Mouse (Mus musculus) lung, embryonic 14.5 days (tissue): Measurements from ENCODE around the gene Cep135. TPM values are rescaled to one million over a fixed set of nuclear protein-coding genes. Genes with fewer than 3 reads are reported as not detected.

Source experiments
- ATAC-seq: fragments of 200-750 bp; cut with Nextera tagmentation; 2 replicates; pipeline ENCODE4 v1.8.0; 2017; ENCODE audit warnings: mild to moderate bottlenecking, moderate TSS enrichment, moderate library complexity; ENCODE audit not compliant: insufficient read depth
- DNase-seq: peaks from one replicate; pipeline ENCODE4 v3.0.0-alpha.2; 2015
- H3K27ac ChIP-seq: fragments of 300-500 bp; sonication (generic); 2 replicates; pipeline ENCODE4 v1.5.1; 2014; ENCODE audit warnings: low read depth, mild to moderate bottlenecking, moderate library complexity
- H3K27me3 ChIP-seq: fragments of 300-500 bp; sonication (generic); 2 replicates; pipeline ENCODE4 v1.6.1; 2014; ENCODE audit warnings: low read length, control low read depth; ENCODE audit not compliant: insufficient read depth
- H3K36me3 ChIP-seq: fragments of 300-500 bp; sonication (generic); 2 replicates; pipeline ENCODE4 v1.6.1; 2014; ENCODE audit warnings: control low read depth; ENCODE audit not compliant: insufficient read depth
- H3K4me1 ChIP-seq: fragments of 300-500 bp; sonication (generic); 2 replicates; pipeline ENCODE4 v1.6.1; 2014; ENCODE audit warnings: antibody characterized with exemption, control low read depth; ENCODE audit not compliant: insufficient read depth
- H3K4me2 ChIP-seq: fragments of 300-500 bp; sonication (generic); 2 replicates; pipeline ENCODE4 v1.6.1; 2014; ENCODE audit warnings: mild to moderate bottlenecking
- H3K4me3 ChIP-seq: fragments of 300-500 bp; sonication (generic); 2 replicates; pipeline ENCODE4 v1.5.1; 2014; ENCODE audit warnings: low read depth, low read length
- H3K9ac ChIP-seq: fragments of 300-500 bp; sonication (generic); 2 replicates; pipeline ENCODE4 v1.6.1; 2014
- H3K9me3 ChIP-seq: fragments of 300-500 bp; sonication (generic); 2 replicates; pipeline ENCODE4 v1.6.1; 2016; ENCODE audit warnings: low read depth, low read length, control low read depth
- CTCF ChIP-seq: IDR thresholded peaks from 2 replicates; pipeline ENCODE4 v1.5.1; 2016; ENCODE audit warnings: antibody characterized with exemption, low read depth
- whole genome bisulfite sequencing: fragments of 180-500 bp; shearing (Covaris S2); extraction: QIAGEN DNeasy Blood & Tissue Kit; methylation state at CpG from one replicate; pipeline ENCODE4 v1.1.7; 2014; 5-methylcytosine and 5-hydroxymethylcytosine counted together
- polyA plus RNA-seq: library from polyadenylated mRNA; unstranded; fragments of >200 nt; fragmentation: Nextera tagmentation; extraction: Ambion mirVana; gene quantifications from 2 replicates; pipeline ENCODE4 v1.2.1, GENCODE M21; 2014

Cep135 gene
- polyA plus RNA-seq, 1 experiment from 2014 or later = 9.6 TPM

DNA sequence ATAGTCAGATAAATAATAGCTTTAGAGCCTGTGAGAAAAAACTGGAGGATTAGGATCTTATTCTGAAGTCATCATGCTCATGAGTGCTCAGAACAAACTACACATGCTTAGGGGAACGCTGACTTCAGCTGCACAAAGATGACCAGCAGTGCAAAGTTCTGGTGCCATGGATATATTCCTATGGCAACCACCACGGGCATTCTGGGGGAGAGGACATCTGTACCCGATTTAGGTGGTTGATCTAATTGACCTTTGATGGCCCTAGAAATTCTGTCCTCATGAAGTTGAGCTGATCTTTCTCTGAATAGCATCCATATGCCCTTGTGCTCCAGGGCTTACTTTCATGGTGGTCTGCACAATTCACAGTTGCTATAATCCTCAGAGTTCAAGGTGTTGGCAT is 11.5 kb upstream of the Cep135 start:
- no peak for ATAC-seq
- no peak for DNase-seq
- 61% methylated on average over 3 of the region's 3 CpGs for WGBS
- Histone ChIP-seq H3K27me3 (no peaks in the 10 kb centered on the region), H3K27ac (no peak overlapping the region), H3K36me3 (no peaks in the 10 kb centered on the region), H3K9me3 (no peaks in the 10 kb centered on the region), H3K4me2 (no peak overlapping the region), H3K4me3 (no peak overlapping the region), H3K4me1 (no peaks in the 10 kb centered on the region), H3K9ac (no peak overlapping the region)
- no peak for TF ChIP-seq CTCF

- no peaks in the 10 kb centered on the region for H3K9me3 ChIP-seq
- no peak overlapping the region for H3K27ac ChIP-seq
- no peak for TF ChIP-seq CTCF
- ATAC-seq = no peak
- 78% methylated on average over 2 of the region's 2 CpGs for WGBS
- 0 out of 2 replicates have a peak, but pooled peaks cover 6% of the 10 kb centered on the region for H3K4me1 ChIP-seq
- H3K4me2 ChIP-seq = no peak overlapping the region
- no peaks in the 10 kb centered on the region for H3K27me3 ChIP-seq
- H3K9ac ChIP-seq = no peak overlapping the region
- no peak for DNase-seq
- no peaks in the 10 kb centered on the region for H3K36me3 ChIP-seq
- H3K4me3 ChIP-seq = no peak overlapping the region
Measured at GRCm38 (mm10) chr5:76585378-76585777, 3.1 kb upstream of the Cep135 start.

- peak overlapping the region; percentile 87 for H3K9ac ChIP-seq
- H3K9me3 ChIP-seq = no peaks in the 10 kb centered on the region
- DNase-seq (no peak), ATAC-seq (no peak)
- no peaks in the 10 kb centered on the region for H3K27me3 ChIP-seq
- H3K36me3 ChIP-seq = peaks cover 25% of the 10 kb centered on the region
- 0 out of 2 replicates have a peak, but pooled peaks cover 6% of the 10 kb centered on the region for H3K4me1 ChIP-seq
- peak overlapping the region; percentile 91 for H3K27ac ChIP-seq
- WGBS = 7% methylated on average over 7 of the region's 7 CpGs
- H3K4me2 ChIP-seq = peak overlapping the region; percentile 65
- peak overlapping the region; percentile 82 for H3K4me3 ChIP-seq
- no peak for TF ChIP-seq CTCF
Measured at GRCm38 (mm10) chr5:76589311-76589710, 813 bp downstream of the Cep135 start.

DNA sequence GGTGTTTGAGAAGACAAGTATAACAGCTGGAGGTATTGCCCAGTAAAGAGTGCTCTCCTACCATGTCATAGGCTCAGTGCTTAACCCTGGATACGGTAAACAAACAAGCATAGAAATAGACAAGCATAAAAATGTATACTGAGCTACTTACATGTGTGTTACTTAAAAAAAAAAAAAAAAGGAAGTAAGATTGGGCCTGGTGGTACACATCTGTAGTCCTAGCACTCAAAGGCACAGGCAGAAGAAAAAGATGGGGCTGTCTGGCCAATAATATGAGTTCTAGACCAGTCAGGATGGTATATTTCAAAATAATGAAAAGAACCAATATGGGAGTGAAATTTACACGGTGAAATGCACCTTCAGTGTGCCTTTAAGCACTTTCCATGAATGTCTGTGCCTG is 1.5 kb downstream of the Cep135 start:
- Histone ChIP-seq H3K36me3 (peaks cover 32% of the 10 kb centered on the region), H3K27ac (no peak overlapping the region), H3K9me3 (no peaks in the 10 kb centered on the region), H3K27me3 (no peaks in the 10 kb centered on the region), H3K4me2 (peak overlapping the region; percentile 65), H3K4me3 (no peak overlapping the region), H3K4me1 (0 out of 2 replicates have a peak, but pooled peaks cover 6% of the 10 kb centered on the region), H3K9ac (no peak overlapping the region)
- TF ChIP-seq CTCF = no peak
- 82% methylated on average over 2 of the region's 2 CpGs for WGBS
- no peak for ATAC-seq
- no peak for DNase-seq

GRCm38 (mm10) chr5:76591885-76592284 is 3.4 kb downstream of the Cep135 start:
- Histone ChIP-seq H3K27me3 (no peaks in the 10 kb centered on the region), H3K9ac (no peak overlapping the region), H3K4me1 (0 out of 2 replicates have a peak, but pooled peaks cover 6% of the 10 kb centered on the region), H3K27ac (no peak overlapping the region), H3K9me3 (no peaks in the 10 kb centered on the region), H3K4me3 (no peak overlapping the region), H3K36me3 (peaks cover 50% of the 10 kb centered on the region), H3K4me2 (no peak overlapping the region)
- DNase-seq (no peak), ATAC-seq (no peak)
- TF ChIP-seq CTCF = no peak; the same call in 1 of the 2 replicates
- WGBS = 60% methylated on average over 9 of the region's 9 CpGs

- Histone ChIP-seq H3K4me1 (no peaks in the 10 kb centered on the region), H3K4me3 (no peak overlapping the region), H3K27me3 (no peaks in the 10 kb centered on the region), H3K4me2 (no peak overlapping the region), H3K9me3 (no peaks in the 10 kb centered on the region), H3K36me3 (peaks cover 71% of the 10 kb centered on the region), H3K9ac (no peak overlapping the region), H3K27ac (no peak overlapping the region)
- ATAC-seq (no peak), DNase-seq (no peak)
- WGBS = 92% methylated on average over 8 of the region's 8 CpGs
- no peak for TF ChIP-seq CTCF
Measured at GRCm38 (mm10) chr5:76609702-76610370, 21.3 kb downstream of the Cep135 start.

DNA sequence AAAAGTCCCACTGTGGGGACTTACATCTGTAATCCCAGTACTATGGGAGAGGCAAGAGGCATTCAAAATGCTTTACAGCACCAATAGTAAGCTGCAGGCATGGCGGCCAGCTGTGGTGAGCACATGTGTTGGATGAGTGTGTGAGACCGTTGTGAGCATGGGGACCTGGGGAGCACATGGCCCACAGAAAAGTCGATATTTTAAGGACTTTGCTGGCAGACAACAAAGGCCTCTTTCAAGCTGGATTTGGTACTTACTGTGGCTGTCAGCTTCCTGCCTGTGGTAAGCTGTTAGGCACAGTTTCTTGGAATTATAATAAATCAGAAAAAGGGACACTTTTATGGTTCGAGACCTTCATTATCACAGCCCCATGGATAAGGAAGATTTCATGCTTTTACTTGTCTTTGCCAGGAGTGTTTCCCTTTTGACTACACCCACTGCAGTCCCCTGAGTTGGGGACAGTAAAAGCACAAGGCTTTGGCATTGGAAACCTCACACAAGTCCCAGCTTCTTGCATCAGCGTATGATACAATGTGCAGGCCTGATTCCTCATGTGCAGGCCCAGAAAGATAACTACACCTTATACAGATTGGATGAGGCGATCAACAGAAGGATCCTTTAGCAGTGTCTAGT is 24.5 kb downstream of the Cep135 start:
- Histone ChIP-seq H3K9me3 (no peaks in the 10 kb centered on the region), H3K9ac (no peak overlapping the region), H3K27me3 (no peaks in the 10 kb centered on the region), H3K27ac (no peak overlapping the region), H3K4me3 (no peak overlapping the region), H3K36me3 (peaks cover 86% of the 10 kb centered on the region), H3K4me1 (no peaks in the 10 kb centered on the region), H3K4me2 (no peak overlapping the region)
- no peak for TF ChIP-seq CTCF
- DNase-seq (no peak), ATAC-seq (no peak)
- WGBS = 85% methylated on average over 6 of the region's 6 CpGs
